Mouse (Mus musculus) liver (tissue): ENCODE measurements around the gene Fcho1.
"Not testable (repeated sequence)": the region's sequence is repeated elsewhere in the genome, so short reads cannot be mapped to it uniquely, and the experiment has no call there.

Experiments
- DNase-seq: peaks from one replicate; pipeline ENCODE4 v3.0.0-alpha.2; 2020; ENCODE audit warnings: mixed read lengths

Gene Fcho1

DNA sequence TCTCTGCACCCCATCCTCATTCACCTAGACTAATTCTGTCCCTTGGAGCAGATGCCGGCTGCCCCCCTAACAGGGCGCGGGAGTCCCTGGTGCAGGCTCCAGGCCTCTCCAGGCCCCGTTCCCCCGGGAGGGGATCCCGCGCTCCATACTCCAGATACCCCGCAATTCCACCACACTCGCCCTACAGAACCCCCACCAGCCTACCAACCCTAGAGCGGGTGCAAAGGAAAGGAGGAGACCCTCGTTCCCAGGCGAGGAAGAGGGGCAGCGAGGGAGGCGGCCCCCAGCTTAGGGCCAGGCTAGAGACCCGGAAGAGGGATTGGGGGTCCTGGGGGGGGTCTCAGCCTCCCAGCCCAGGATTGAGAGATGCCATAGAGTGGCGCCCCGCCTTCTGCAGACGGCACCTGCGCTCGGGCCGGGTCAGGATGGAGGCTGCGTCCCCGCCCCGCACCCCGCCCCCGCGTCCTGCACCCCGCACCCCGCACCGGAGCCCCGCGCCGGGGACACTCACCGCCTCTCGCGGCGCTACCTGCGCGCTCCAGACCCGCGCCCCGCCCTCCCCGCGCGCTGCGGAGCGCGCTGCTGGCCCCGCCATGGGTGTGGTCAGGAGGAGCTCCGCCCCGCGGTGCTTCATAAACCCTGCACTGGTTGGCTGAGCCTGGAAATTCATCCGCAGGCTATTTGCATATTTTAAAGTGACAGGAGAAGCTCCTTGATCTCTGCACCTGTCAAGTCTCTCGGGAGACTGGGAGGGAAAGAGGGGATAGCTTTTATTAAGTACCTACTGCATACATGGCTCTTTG is at the start of gene Fcho1:
TSS of gene Fcho1 (minus strand) at position 595 of the 803 bp plus-strand sequence.
- peak; percentile 92 for DNase-seq

DNA sequence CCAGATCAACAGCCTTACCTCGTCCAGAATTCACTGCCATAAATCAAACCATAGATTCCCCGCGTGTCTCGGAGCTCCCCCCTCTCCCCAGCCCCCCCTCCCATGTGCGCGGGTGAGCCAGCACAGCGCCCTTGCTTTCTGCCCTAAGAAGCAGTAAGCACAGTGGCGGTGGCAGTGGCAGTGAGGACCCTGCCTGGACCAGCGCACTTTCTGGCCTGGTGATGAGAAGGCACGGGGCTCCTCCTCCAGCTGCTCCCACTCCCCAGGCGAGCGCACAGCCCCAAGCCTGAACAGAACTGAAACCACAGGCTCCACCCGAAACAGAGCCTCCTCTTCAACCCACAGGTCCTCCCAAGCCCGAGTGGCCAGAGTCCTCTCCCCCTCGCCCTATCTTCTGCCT is 45.8 kb upstream of the Fcho1 start:
- no peak for DNase-seq

DNA sequence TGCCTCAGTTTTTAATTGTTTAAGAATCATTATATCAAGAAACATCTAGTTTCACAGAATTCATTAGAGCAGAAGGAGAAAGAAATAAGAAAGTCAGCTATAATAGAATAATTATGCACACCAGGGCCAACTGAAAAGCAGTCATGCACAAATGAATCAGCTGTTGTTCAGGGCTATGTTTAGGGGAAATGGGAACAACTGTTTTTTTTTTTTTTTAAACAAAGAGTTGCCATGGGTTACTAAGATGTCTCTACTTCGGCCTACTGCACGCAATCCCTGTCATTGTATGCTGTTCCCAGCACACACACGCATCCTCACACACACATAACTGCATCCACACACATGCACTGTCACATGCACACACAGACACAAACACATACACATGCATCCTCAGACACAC is 33.3 kb upstream of the Fcho1 start:
- no peak for DNase-seq

DNA sequence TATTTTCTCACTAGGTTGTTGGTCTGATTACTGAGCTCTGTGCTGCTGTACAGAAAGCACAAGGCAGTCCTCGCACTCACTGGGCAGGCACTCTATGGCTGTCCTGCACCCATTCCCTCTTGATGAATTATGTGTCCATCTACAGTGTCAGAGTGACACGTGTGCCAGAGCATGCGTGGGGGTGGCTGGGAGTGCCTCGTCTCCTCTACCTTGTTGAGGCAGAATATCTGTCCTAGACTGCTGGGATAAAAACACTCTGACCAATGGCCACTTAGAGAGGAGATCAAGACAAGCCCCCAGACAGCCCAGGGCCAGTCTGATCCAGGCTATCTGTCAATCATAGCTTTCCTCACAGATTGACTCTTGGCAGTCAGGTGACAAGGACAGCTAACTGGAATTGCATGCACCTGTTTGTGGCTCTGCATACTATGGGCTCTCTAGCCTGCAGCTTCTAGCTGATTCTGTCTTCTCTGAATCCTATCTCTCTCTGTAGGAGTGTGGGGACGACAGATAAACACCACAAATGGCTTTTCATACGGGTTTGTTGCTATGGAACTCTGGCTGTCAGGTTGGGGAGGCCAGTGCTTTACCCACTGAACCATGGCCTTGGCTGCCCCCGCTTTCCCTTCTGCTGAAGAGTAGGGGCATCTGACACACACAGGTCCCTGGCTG is 27.5 kb upstream of the Fcho1 start:
- DNase-seq, result not testable (repeated sequence)

DNA sequence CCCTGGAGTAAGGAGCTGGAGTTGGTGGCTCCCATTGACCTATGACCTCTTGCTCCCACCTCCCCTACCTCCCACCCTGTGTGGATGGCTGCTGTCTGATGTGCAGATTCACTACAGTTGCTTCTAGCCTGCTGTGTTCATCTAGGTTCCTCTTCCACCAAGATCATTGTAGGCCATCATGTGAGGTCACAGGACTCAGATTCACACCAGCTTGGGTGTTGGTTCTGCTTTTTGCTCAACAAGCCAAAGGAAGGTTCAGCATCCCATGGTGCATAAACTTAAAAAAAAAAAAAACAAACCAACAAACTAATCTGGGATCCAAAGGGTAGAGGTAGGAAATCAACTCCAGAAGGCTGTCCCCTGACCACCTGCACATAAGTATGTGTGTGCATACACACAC is 26.7 kb upstream of the Fcho1 start:
- not testable (repeated sequence) for DNase-seq

DNA sequence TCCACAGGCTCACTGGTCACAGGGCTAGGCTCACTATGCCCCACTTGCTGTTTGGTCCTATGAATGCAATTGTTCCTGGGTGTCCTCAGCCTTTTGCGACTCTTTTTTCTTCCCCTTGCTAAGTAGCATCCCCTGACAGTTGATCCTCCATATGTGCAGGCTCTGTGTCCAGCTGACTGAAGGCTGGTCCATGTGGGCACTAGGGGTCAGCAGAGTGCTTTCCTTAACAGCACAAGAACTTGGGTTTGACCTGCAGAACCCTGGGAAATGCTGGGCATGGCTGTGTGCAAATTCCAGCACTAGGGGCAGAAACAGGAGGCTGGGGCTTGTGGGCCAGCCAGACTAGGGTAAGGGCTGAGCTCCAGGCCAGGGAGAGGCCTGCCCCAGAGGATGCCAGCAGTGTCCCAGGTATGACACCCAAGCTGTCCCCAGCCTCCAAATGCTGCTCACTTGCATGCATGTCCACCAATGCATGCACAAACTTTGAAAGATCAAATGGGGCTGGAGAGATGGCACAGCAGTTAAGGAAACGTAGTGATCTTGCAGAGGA is 25.9 kb upstream of the Fcho1 start:
- DNase-seq, result peak; percentile 30

DNA sequence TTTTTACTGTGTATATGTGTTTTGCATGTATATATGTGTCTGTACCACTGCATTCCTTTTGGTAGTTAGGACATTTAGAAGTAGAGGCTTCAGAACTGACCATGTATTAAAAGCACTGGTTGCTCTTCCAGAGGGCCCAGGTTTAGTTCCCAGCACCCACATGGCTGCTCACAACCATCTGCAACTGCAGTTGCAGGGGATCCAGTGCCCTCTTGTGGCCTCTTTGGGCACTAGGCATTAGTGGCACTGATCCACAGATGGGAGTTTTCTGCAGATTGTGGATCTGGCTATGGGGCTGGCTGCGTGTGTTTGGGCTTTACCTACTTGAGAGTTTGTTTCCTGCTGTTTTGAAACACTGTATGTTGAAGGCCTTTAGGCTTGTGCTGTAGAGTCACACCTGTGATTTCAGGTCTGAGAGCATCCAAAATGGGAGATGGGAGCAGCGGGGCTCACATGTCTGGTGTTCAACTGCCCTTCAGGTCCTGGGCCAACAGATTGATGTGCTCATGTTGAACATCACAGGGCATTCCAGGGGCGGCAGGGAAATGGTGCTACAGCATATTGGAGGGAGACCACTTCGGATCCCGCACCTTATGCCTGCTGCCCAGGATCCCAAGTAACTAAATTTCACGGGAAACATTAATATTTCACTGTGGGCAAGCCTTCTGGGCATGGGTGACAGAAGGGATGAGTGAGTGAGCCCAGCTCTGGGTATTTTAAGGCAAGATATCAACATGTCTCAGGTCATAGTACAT is 24.0 kb upstream of the Fcho1 start:
- DNase-seq, result not testable (repeated sequence)

DNA sequence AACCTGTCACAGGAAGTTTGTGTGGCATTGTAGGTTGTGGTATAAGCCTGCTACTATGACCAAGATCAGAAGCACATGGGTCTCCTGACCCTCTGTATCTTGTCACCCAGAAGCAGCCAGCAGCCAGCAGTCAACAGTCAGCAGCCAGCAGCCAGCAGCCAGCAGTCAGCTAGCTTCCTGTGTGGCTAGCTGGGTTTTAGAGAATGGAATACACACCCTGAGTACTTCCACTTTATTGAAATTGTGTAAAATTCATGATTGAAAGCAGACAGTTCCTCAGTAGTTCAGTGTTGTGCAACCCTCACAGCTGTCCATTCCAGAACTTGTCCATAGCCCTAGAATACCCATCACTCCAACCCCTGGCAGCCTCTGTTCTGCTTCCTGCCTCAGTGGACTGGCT is 21.6 kb upstream of the Fcho1 start:
- DNase-seq, result not testable (repeated sequence)

DNA sequence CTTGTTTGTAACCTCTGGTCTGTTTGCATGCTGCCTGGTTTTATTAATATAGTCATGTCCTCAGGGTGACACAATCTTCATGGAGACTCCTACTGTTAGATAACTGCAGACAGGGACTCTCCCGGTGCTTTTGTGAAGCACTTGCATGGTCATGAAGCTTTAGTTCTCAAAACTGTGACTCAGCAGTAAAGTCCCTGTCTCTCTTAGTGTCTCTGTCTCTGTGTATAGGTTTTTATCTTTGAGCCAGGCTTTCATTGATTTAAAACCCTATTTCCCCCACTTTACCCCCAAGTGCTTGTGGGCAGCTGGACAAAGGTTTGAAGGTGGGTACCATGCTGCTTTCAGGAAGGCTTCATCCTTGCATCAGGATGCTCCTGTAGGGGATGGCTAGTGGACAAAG is 19.8 kb upstream of the Fcho1 start:
- no peak for DNase-seq

DNA sequence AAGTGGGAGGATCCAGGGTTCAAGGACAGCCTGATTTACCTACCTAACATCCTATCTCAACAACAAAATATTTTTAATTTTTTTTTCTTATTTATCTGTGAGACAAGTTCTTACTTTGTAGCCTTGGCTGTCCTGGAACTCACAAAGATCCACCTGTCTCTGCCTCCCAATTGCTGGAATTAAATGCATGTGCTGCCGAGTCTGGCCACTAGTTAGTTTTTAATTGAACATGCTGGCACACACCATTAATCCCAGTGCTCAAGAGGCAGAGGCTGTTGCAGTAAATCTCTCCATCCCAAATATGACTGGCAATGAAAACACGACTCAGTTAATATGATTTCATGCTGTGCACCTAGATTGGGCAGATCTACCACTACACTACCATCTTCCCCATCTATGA is 17.3 kb upstream of the Fcho1 start:
- DNase-seq, result no peak

DNA sequence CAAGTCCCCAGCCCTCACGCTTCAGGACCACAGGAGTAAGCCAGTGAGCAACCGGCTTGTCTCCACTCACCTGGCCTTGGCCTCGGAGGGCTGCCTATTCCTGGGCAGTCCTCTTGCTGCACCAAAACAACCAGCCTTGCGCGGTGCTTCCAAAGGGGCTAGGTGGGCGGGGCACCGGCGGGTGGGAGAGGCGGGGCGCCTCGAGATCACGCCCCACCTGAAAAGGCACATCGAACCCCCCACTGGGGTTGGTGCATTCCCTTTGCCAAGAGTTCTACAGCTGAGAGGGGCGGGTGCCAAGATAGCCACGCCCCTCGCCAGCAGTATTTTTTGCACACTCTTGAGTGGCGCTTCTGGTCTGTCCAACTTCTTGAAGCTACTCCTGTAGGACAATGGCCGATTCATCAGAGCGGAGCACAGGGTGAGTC is 16.2 kb upstream of the Fcho1 start:
- DNase-seq, result peak; percentile 12

DNA sequence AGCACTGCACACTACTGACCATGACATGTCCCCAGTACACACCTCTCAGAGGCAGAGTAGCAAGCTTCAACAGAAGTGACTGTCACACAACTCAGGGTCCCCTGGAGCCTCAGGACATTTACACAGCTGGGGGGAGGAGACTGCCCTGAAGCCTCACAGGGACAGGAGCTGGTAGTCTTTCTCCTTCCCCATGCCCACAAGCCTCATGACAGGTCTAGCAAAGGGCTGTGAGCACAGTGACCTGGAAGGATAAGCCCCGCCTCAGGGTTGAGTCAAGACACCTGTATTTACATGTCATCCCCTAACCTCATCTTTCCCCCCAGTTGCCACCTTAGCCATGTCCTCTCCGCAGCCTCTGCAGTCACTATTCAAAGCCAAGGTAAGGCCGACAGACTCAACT is 15.7 kb upstream of the Fcho1 start:
- DNase-seq, result no peak

DNA sequence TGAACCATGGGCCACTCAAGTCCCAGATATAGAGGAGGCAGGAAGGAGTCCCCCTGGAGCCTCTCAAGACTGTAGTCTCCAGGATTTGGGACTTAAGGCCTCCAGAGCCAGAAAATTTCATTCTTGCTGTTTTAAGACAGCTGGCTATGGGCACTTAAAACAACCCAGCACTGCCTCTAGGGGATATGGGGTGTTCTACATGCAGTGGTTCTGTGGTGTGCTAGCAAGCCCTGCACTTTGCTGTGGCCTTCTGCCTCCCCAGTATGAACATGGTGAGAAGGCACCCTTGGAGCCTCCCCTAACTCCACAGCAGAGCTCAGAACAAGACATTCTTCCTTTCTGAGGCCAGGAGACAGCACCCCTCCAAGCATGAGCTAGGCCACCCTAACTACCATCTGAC is 12.8 kb upstream of the Fcho1 start:
- not testable (repeated sequence) for DNase-seq

DNA sequence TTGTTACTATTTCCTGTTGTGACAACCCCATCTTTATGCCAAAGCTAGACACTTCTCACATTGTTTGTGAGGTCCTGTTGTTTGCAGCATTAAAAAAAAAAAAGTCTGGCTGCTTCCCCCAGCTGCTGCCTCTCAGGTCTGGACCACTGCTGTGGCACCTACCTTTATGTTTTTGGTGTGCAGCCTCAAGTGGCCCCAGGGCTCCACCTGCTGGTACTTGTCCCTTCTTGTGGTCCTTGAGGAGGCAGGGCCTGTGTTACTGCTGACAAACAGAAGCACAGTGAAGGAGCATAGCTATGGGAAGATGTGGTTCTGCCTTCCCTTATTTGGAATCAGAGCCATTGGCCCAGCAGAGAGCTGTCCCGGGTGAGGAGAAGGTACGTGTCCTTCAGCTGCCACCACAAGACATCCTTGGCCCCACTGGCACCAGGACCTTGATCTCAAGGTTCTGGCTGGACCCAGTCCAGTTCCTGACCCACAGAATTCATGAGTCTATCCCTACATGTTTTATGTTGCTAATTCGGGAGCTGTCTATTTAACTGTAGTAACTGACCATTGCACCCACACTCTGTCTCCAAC is 6.2 kb upstream of the Fcho1 start:
- peak; percentile 57 for DNase-seq

DNA sequence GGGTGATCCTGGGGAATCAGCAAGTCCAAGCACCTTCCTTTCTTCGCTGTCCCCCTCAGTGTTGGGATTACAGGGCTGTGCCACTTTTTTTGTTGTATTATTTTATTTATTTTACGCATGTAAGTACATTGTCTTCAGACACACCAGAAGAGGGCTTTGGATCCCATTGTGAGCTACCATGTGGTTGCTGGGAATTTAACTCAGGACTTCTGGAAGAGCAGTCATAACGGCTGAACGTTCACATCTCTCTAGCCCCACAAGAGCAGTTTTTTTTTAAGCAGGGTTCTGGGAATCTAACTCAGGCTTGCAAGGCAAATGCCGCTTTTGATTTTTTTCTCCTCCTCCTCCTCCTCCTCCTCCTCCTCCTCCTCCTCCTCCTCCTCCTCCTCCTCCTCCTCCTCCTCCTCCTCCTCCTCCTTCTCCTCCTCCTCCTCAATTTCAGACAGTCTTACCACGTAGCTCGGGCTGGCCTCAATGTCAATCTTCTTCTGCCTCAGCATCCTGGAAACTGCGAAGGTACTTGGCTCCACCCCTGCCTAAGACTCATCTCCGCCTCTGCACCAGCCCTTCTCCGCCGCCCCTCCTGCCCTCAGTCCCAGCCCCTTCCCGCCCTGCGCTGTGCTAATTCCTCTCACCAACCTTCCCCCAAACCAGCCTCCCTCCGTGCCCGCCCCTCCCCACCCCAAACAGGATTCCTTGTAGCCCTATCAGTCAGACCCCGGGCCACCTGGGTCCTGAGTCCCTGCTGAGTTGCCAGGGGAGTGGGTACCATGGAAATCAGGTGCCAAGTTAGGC is 3.5 kb upstream of the Fcho1 start:
- peak; percentile 50 for DNase-seq

DNA sequence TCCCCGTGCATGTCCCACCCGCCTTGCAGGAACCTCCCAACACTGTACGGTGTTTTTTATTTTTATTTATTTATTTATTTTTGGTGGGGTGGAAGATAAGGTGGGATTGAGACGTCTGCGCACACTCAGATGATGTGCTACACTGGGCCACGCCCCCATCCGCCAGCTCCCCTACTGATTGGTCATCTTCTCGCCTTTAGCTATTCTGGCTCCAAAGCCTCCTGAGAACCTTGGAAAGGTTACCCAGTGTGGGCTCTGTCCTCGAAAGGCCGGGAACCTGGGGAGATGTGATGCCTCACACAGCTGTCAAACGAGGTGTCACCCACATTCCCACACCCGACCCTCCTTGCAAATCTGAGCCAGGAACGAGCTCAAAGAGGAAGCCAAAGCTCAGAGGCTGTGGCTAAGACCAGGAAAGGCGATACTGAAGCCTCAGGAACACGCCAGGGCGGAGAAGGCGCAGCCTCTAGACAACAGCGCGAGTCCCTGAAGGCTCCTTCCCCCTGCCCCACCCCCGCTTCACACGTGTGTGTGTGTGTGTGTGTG is 2.8 kb upstream of the Fcho1 start:
- DNase-seq, result peak; percentile 64

DNA sequence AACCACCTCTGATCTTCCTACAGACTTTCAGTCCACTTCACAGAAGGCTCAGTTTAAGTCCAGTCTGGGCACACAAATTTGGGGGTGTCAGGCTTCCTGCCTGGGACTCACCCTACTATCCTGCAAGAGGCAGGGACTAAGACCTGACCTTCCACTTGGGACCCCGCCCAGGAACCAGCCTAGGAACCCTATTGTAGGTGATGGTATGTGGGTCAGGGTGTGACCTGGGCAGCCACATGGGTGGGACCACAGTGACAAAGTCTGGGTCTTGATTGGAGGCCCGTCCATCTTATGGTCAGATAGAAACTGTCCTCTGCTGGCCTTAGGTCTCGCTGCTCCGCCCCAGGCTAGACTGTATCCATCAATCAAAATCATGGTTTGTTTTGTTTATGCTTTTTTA is 1.1 kb downstream of the Fcho1 start:
- DNase-seq, result no peak

DNA sequence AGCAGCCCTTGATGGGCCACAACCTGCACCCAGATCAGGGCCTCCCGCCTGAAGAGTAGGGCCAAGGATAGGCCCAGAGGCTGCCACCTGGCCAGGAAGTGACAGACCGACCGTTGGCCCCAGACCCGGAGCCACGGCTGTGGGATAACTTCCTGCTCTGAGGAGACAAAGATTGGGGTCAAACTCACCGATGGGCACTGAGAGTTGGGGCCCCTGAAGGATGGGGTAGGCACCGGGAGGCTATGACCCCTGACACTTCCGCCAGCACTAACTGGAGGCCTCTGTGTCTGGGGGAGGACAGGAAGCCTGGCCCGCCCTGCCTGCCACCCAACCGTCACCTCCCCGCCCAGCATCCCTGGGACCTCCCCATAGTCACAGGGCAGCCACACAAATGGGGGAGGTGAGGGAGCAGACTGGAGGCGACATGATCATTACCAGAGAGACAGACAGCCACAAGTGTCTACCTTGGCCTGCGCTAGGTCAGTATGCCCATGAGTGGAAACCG is 2.4 kb downstream of the Fcho1 start:
- DNase-seq, result peak; percentile 84

DNA sequence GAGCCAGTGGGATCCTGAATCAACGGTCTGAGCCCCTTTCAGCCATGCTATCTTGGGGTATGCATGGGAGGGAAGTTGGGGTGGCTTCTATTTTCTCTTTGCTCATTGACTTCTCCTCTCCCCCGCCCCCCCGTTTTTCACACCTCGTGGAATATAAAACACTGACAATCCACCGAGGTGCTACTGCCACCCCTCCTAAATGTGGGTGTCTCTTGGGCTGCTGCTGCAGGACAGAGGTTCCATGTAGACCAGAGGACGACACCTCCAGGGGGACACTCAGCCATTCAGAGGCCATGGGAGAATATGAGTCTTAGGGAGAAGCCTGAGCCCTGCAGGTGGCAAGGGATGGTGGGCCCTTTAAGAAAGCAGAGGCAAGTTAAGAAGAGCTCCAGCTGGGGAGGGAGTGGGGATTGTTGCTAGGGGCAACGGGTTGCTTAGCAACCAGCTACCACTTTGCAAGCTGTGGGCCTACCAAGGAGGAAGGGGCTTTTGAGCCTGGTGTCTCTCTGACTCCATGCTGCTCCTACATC is 5.5 kb downstream of the Fcho1 start:
- DNase-seq, result no peak

DNA sequence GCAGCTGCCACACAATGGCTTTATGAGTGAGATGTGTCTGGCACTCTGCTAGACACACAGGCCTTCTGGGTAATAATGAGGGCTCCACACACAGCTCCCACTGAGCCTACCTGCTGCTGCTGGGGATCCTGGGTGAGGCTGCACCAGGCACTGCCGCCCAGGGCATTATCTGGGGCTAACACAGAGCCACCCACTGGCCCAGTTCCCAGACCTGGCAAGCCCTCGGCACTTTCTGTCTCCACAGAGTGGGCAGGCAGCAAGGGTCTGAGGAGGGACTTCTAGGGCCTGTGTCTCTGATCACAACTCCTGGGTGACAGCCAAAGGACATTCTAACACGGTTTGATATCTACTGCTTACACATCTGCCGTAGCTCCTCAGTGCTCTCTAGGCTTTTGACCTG is 6.3 kb downstream of the Fcho1 start:
- no peak for DNase-seq

DNA sequence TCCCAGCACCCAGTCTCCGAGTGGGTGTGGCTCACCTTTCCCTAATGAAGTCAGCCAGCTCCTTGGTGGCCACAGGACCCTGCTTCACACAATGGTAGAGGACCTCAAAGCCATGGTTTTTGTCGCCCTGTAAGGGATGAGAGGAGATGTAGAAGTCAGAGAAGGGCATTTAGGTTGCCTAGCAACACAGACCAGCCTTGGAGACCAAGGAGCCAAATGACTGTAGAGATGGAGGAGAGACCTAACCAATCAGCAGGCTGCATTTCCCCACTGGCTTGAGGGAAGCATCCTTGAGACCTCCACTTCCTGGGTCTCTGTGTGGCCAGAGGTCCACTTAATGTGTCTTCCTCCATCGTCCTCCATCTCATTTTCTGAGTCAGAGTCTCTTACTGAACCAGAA is 7.3 kb downstream of the Fcho1 start:
- DNase-seq, result no peak
